Mouse (Mus musculus) heart, postnatal 0 days (tissue): ENCODE measurements around the gene Mta3. TPM values are rescaled to one million over a fixed set of nuclear protein-coding genes. Genes with fewer than 3 reads are reported as not detected.

ENCODE experiments used
- ATAC-seq: fragments of 200-750 bp; cut with Nextera tagmentation; 2 replicates; pipeline ENCODE4 v1.8.0; 2017; ENCODE audit warnings: low read depth, moderate number of reproducible peaks, moderate library complexity; ENCODE audit not compliant: insufficient read depth
- DNase-seq: peaks from one replicate; pipeline ENCODE4 v3.0.0-alpha.2; 2016; ENCODE audit warnings: low spot score
- H3K27ac ChIP-seq: fragments of 300-500 bp; sonication (generic); 2 replicates; pipeline ENCODE4 v1.5.1; 2014; ENCODE audit warnings: low read depth, mild to moderate bottlenecking
- H3K27me3 ChIP-seq: fragments of 300-500 bp; sonication (generic); 2 replicates; pipeline ENCODE4 v1.6.1; 2014; ENCODE audit warnings: low read length, mixed read lengths; ENCODE audit not compliant: control insufficient read depth, insufficient read depth
- H3K36me3 ChIP-seq: fragments of 300-500 bp; sonication (generic); replicated peaks from 2 replicates; pipeline ENCODE4 v1.6.1; 2014; ENCODE audit warnings: low read length, mixed read lengths; ENCODE audit not compliant: control insufficient read depth, insufficient read depth
- H3K4me1 ChIP-seq: fragments of 300-500 bp; sonication (generic); 2 replicates; pipeline ENCODE4 v1.6.1; 2014; ENCODE audit warnings: antibody characterized with exemption; ENCODE audit not compliant: control insufficient read depth, insufficient read depth
- H3K4me2 ChIP-seq: fragments of 300-500 bp; sonication (generic); 2 replicates; pipeline ENCODE4 v1.6.1; 2014; ENCODE audit warnings: low read depth, mild to moderate bottlenecking, low read length, moderate library complexity
- H3K4me3 ChIP-seq: fragments of 300-500 bp; sonication (generic); 2 replicates; pipeline ENCODE4 v1.5.1; 2014; ENCODE audit warnings: low read depth, low read length
- H3K9ac ChIP-seq: fragments of 300-500 bp; sonication (generic); replicated peaks from 2 replicates; pipeline ENCODE4 v1.6.1; 2014; ENCODE audit warnings: low read depth, low read length, mixed read lengths
- H3K9me3 ChIP-seq: fragments of 300-500 bp; sonication (generic); replicated peaks from 2 replicates; pipeline ENCODE4 v1.6.1; 2016; ENCODE audit warnings: low read length; ENCODE audit not compliant: control insufficient read depth
- CTCF ChIP-seq: IDR thresholded peaks from 2 replicates; pipeline ENCODE4 v1.5.1; 2016; ENCODE audit warnings: antibody characterized with exemption, control low read depth, low read depth
- EP300 ChIP-seq: IDR thresholded peaks from 2 replicates; pipeline ENCODE4 v1.6.1; 2016; ENCODE audit warnings: antibody characterized with exemption, low read depth
- WGBS: fragments of 180-500 bp; shearing (Covaris S2); extraction: QIAGEN DNeasy Blood & Tissue Kit; methylation state at CpG from one replicate; pipeline ENCODE4 v1.1.7; 2014; 5-methylcytosine and 5-hydroxymethylcytosine counted together
- polyA plus RNA-seq: library from polyadenylated mRNA; unstranded; fragments of >200 nt; fragmentation: Nextera tagmentation; extraction: Ambion mirVana; gene quantifications from 2 replicates; pipeline ENCODE4 v1.2.1, GENCODE M21; 2015
- total RNA-seq: library from RNA; depleted of rRNA; stranded (reverse); fragments of >200 nt; gene quantifications from 2 replicates; pipeline ENCODE4 v1.2.3, GENCODE M21; 2014; ENCODE audit warnings: low replicate concordance

Gene Mta3
- total and polyA plus RNA-seq, 2 experiments from 2014 or later = 28.3 to 34.3 TPM

- Histone ChIP-seq H3K4me3 (no peak overlapping the region), H3K27ac (no peak overlapping the region), H3K4me1 (0 out of 2 replicates have a peak, but pooled peaks cover 5% of the 10 kb centered on the region), H3K36me3 (no peaks in the 10 kb centered on the region), H3K27me3 (no peaks in the 10 kb centered on the region), H3K4me2 (no peak overlapping the region), H3K9ac (no peak overlapping the region), H3K9me3 (no peaks in the 10 kb centered on the region)
- 43% methylated on average over 5 of the region's 5 CpGs for WGBS
- peak; percentile 55 for TF ChIP-seq CTCF
- TF ChIP-seq EP300 = no peak
- ATAC-seq (no peak), DNase-seq (no peak)
Measured at GRCm38 (mm10) chr17:83732801-83733200, 26.8 kb downstream of the Mta3 start.

DNA sequence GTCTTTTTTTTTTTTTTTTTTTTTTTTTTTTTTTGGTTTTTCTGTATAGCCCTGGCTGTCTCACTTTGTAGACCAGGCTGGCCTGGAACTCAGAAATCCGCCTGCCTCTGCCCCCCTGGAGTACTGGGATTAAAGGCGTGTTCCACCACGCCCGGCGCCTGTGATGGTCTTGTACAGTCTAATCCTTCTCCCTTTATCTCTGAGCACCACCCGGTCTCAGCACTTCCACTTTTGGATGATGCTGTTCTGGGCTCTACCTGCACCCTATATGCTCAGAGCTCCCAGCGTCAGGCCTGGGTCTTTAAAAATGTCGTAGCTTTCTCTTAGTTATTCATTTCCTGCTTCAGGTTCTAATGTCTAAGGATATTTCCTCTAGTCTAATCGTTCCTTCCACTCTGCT, 30.7 kb downstream of the Mta3 start:
- Histone ChIP-seq H3K9me3 (no peaks in the 10 kb centered on the region), H3K4me1 (0 out of 2 replicates have a peak, but pooled peaks cover under 1% of the 10 kb centered on the region), H3K36me3 (peaks cover 16% of the 10 kb centered on the region; the same call in 1 of the 2 replicates), H3K4me2 (no peak overlapping the region), H3K9ac (no peak overlapping the region), H3K27ac (no peak overlapping the region), H3K4me3 (no peak overlapping the region), H3K27me3 (no peaks in the 10 kb centered on the region)
- ATAC-seq (no peak), DNase-seq (no peak)
- TF ChIP-seq CTCF = no peak
- WGBS = 89% methylated on average over 9 of the region's 9 CpGs

DNA sequence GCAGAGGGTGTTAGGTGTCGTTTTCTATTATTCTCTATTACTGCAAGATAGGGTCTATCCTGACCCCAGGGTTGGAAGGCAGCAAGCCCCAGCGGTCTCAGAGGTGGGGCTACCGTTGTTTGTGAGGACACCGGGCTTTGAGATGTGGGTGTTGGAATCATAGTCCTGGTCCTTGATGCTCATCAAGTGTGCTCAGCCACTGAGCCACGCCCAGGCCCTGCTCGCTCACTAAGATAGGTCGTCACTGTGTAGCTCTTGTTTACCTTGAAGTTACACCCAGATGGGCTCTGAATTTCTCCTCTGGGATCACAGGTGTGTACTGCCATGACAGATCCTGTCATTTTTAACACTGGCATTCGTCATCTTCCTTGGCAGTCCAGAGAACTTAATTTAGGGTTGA, 31.8 kb downstream of the Mta3 start:
- H3K4me2 ChIP-seq = no peak overlapping the region
- 92% methylated on average over 8 of the region's 8 CpGs for WGBS

GRCm38 (mm10) chr17:83740135-83740676, 34.2 kb downstream of the Mta3 start:
- ATAC-seq = no peak
- 86% methylated on average over 7 of the region's 7 CpGs for WGBS
- H3K9me3 ChIP-seq = peaks cover 9% of the 10 kb centered on the region

More for the DNA sequence above, 31.8 kb downstream of the Mta3 start:
- no peak overlapping the region for H3K9ac ChIP-seq
- ATAC-seq (no peak), DNase-seq (no peak)
- no peaks in the 10 kb centered on the region for H3K27me3 ChIP-seq
- no peak overlapping the region for H3K4me3 ChIP-seq
- peaks cover 16% of the 10 kb centered on the region; the same call in 1 of the 2 replicates for H3K36me3 ChIP-seq
- H3K9me3 ChIP-seq = no peaks in the 10 kb centered on the region
- TF ChIP-seq EP300 (no peak), CTCF (no peak)
- no peaks in the 10 kb centered on the region for H3K4me1 ChIP-seq
- H3K27ac ChIP-seq = no peak overlapping the region

GRCm38 (mm10) chr17:83741243-83741642, 35.3 kb downstream of the Mta3 start:
- Histone ChIP-seq H3K4me1 (no peaks in the 10 kb centered on the region), H3K9ac (no peak overlapping the region), H3K27me3 (no peaks in the 10 kb centered on the region), H3K36me3 (peaks cover 33% of the 10 kb centered on the region), H3K9me3 (peaks cover 13% of the 10 kb centered on the region), H3K4me2 (no peak overlapping the region), H3K4me3 (no peak overlapping the region), H3K27ac (no peak overlapping the region)
- 58% methylated on average over 6 of the region's 6 CpGs for WGBS
- TF ChIP-seq CTCF (no peak), EP300 (no peak)
- ATAC-seq (no peak), DNase-seq (no peak)

More at GRCm38 (mm10) chr17:83740135-83740676, 34.2 kb downstream of the Mta3 start:
- Histone ChIP-seq H3K36me3 (peaks cover 28% of the 10 kb centered on the region), H3K4me2 (no peak overlapping the region), H3K4me3 (no peak overlapping the region), H3K27ac (no peak overlapping the region), H3K4me1 (no peaks in the 10 kb centered on the region), H3K27me3 (no peaks in the 10 kb centered on the region), H3K9ac (no peak overlapping the region)
- TF ChIP-seq EP300 = no peak
- DNase-seq = no peak

DNA sequence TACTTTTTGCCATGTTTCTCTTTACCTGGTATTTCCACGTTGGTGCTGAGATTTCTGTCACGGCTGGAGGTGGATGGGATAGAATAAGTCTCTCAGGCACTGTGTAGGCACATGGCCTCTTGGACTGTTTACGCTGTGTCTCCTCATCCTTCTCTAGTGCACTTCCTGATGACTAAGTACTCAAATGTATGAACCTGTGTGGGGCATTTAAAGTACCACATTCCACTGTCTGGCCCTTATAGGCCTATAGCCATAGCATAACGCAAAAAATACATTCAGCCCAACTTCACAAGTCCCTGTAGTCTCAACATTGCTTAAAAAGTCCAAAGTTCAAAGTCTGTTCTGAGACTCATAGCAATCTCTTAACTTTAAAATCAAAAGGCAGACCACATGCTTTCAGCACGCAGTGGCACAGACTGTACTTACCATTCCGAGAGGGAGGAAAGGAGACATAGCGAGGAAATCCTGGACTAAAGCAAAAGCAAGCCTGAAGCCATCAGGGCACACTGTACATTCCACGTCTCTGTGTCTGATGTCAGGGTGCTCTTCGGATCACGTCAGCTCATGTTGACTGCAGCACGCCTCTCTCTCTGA, 38.4 kb downstream of the Mta3 start:
- no peak overlapping the region for H3K4me2 ChIP-seq
- H3K4me3 ChIP-seq = no peak overlapping the region
- peaks cover 21% of the 10 kb centered on the region for H3K36me3 ChIP-seq
- H3K9ac ChIP-seq = no peak overlapping the region
- no peak for ATAC-seq
- no peak overlapping the region for H3K27ac ChIP-seq
- 96% methylated on average over 11 of the region's 11 CpGs for WGBS
- no peaks in the 10 kb centered on the region for H3K4me1 ChIP-seq
- DNase-seq = no peak
- no peaks in the 10 kb centered on the region for H3K27me3 ChIP-seq
- peaks cover 13% of the 10 kb centered on the region for H3K9me3 ChIP-seq
- no peak for TF ChIP-seq CTCF
- TF ChIP-seq EP300 = no peak
